Mouse (Mus musculus): Measurements from ENCODE around the gene Tmprss6. TPM values are rescaled to one million over a fixed set of nuclear protein-coding genes. Genes with fewer than 3 reads are reported as not detected.

The Tmprss6 gene
- total RNA-seq, 4 experiments from 2014 or later, result 1.7 to 3.1 (median 2.9) TPM

Other genes with a start within 250 kb of the Tmprss6 start
- gene Ncf4, start 223.8 kb downstream of the Tmprss6 start, total RNA-seq (2022), result 1 to 10 TPM; 1.2 to 5.0 (median 1.7) TPM
- 1 to 10 TPM; 1.4 to 4.5 (median 2.9) TPM for gene Csf2rb2, start 162.9 kb downstream of the Tmprss6 start, total RNA-seq (2022)
- gene Csf2rb, start 142.9 kb downstream of the Tmprss6 start, total RNA-seq (2022), result 1 to 10 TPM; 1.8 to 9.4 (median 4.4) TPM
- not detected for gene Tex33, start 72.7 kb downstream of the Tmprss6 start, total RNA-seq (2022)
- gene Tst, start 62.7 kb downstream of the Tmprss6 start, total RNA-seq (2022), result 10 to 100 TPM; 36.9 to 47.4 (median 42.3) TPM
- gene Mpst, start 62.2 kb downstream of the Tmprss6 start, total RNA-seq (2022), result 10 to 100 TPM; 23.1 to 38.1 (median 30.3) TPM
- 100 to 1,000 TPM; 245 to 269 (median 260) TPM for gene Kctd17, start 40.1 kb downstream of the Tmprss6 start, total RNA-seq (2022)
- under 1 TPM; 0.12 to 0.50 (median 0.30) TPM for gene Il2rb, start 26.6 kb upstream of the Tmprss6 start, total RNA-seq (2022)
- gene C1qtnf6, start 62.8 kb upstream of the Tmprss6 start, total RNA-seq (2022), result 1 to 10 TPM; 2.1 to 3.4 (median 3.0) TPM
- gene Sstr3, start 76.1 kb upstream of the Tmprss6 start, total RNA-seq (2022), result 10 to 100 TPM; 25.8 to 31.9 (median 27.1) TPM
- 10 to 100 TPM in 1 of 4 experiments, 1 to 10 TPM in 3; 1.5 to 21.5 (median 4.6) TPM for gene Rac2, start 104.1 kb upstream of the Tmprss6 start, total RNA-seq (2022)
- 10 to 100 TPM; 21.5 to 50.0 (median 36.0) TPM for gene Cyth4, start 128.4 kb upstream of the Tmprss6 start, total RNA-seq (2022)